Mouse (Mus musculus) megakaryocyte, embryonic 14.5 days (primary cell): ENCODE measurements around the gene Tnpo2.

Source experiments
- FLI1 ChIP-seq: IDR thresholded peaks from 2 replicates; pipeline ENCODE4 v1.6.1; 2012; ENCODE audit warnings: low read length, inconsistent platforms, mixed read lengths
- GATA1 ChIP-seq: IDR thresholded peaks from 3 replicates; pipeline ENCODE4 v1.6.1; 2012; ENCODE audit warnings: mixed read lengths, low read length, inconsistent platforms, borderline replicate concordance

DNA sequence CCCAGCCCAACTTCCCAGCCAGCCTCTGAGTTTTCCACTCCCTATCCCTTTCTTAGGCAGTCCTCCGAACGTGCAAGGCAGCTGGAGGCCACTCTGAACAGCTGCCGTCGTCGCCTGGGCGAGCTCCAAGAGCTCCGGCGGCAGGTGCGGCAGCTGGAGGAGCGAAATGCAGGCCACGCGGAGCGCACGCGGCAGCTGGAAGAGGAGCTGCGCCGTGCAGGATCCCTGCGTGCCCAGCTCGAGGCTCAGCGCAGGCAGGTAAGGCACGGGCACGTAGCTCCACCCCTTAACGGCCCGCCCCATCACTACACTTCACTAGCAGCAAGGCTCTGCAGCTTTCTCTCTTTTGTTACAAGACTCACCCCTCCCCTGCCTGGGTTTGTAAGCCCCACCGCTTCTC is 41.0 kb upstream of the Tnpo2 start:
- TF ChIP-seq FLI1 (no peak), GATA1 (no peak)
